Mouse (Mus musculus) embryonic facial prominence, embryonic 14.5 days (tissue): ENCODE measurements around the gene Thg1l. TPM values are rescaled to one million over a fixed set of nuclear protein-coding genes. Genes with fewer than 3 reads are reported as not detected.

Experiments
- ATAC-seq: fragments of 200-750 bp; cut with Nextera tagmentation; 2 replicates; pipeline ENCODE4 v1.8.0; 2017; ENCODE audit warnings: low read depth, moderate number of reproducible peaks, moderate TSS enrichment
- DNase-seq: peaks from one replicate; pipeline ENCODE4 v3.0.0-alpha.2; 2015; ENCODE audit warnings: low spot score
- H3K27ac ChIP-seq: fragments of 300-500 bp; sonication (generic); replicated peaks from 2 replicates; pipeline ENCODE4 v1.5.1; 2014; ENCODE audit warnings: low read depth, mild to moderate bottlenecking, low read length, moderate library complexity
- H3K27me3 ChIP-seq: fragments of 300-500 bp; sonication (generic); replicated peaks from 2 replicates; pipeline ENCODE4 v1.6.1; 2014; ENCODE audit warnings: low read length; ENCODE audit not compliant: control insufficient read depth, insufficient read depth
- H3K36me3 ChIP-seq: fragments of 300-500 bp; sonication (generic); 2 replicates; pipeline ENCODE4 v1.6.1; 2014; ENCODE audit warnings: low read length, mixed read lengths; ENCODE audit not compliant: control insufficient read depth, insufficient read depth
- H3K4me1 ChIP-seq: fragments of 300-500 bp; sonication (generic); 2 replicates; pipeline ENCODE4 v1.6.1; 2014; ENCODE audit warnings: antibody characterized with exemption, low read length; ENCODE audit not compliant: control insufficient read depth, insufficient read depth
- H3K4me2 ChIP-seq: fragments of 300-500 bp; sonication (generic); 2 replicates; pipeline ENCODE4 v1.6.1; 2014; ENCODE audit warnings: low read depth, mild to moderate bottlenecking, low read length, moderate library complexity, mixed read lengths
- H3K4me3 ChIP-seq: fragments of 300-500 bp; sonication (generic); 2 replicates; pipeline ENCODE4 v1.5.1; 2014; ENCODE audit warnings: low read depth, mild to moderate bottlenecking, low read length
- H3K9ac ChIP-seq: fragments of 300-500 bp; sonication (generic); 2 replicates; pipeline ENCODE4 v1.6.1; 2014; ENCODE audit warnings: low read depth, mild to moderate bottlenecking, low read length, moderate library complexity, mixed read lengths
- H3K9me3 ChIP-seq: fragments of 300-500 bp; sonication (generic); 2 replicates; pipeline ENCODE4 v1.6.1; 2016; ENCODE audit warnings: low read length; ENCODE audit not compliant: control insufficient read depth
- WGBS: fragments of 180-500 bp; shearing (Covaris S2); extraction: QIAGEN DNeasy Blood & Tissue Kit; methylation state at CpG from one replicate; pipeline ENCODE4 v1.1.7; 2014; 5-methylcytosine and 5-hydroxymethylcytosine counted together
- polyA plus RNA-seq: library from polyadenylated mRNA; unstranded; fragments of >200 nt; fragmentation: Nextera tagmentation; extraction: Ambion mirVana; gene quantifications from 2 replicates; pipeline ENCODE4 v1.2.1, GENCODE M21; 2014

Thg1l gene
- polyA plus RNA-seq, result 9.6 and 10.9 TPM in 2 replicates

- peak within 1 kb of the TSS; percentile 72 for H3K4me3 ChIP-seq
- H3K36me3 ChIP-seq, result peaks cover 23% of the 10 kb centered on the region
- DNase-seq, result peak; percentile 97
- peak; percentile 98 for ATAC-seq
- H3K27ac ChIP-seq, result 0 out of 2 replicates have a peak within 1 kb of the TSS, but pooled peaks have one; percentile 44
- H3K4me1 ChIP-seq, result no peaks in the 10 kb centered on the region
- no peaks in the 10 kb centered on the region for H3K27me3 ChIP-seq
- WGBS, result under 1% methylated on average over 32 of the region's 32 CpGs
- H3K9me3 ChIP-seq, result no peaks in the 10 kb centered on the region
- peak within 1 kb of the TSS; percentile 63 for H3K9ac ChIP-seq
- H3K4me2 ChIP-seq, result peak within 1 kb of the TSS; percentile 62
Measured at GRCm38 (mm10) chr11:45955127-45955627, at the start of gene Thg1l. Gene Thg1l, minus strand, starts transcription at chr11:45955494.

- no peaks in the 10 kb centered on the region for H3K27me3 ChIP-seq
- no peak for ATAC-seq
- no peak overlapping the region for H3K27ac ChIP-seq
- no peaks in the 10 kb centered on the region for H3K4me1 ChIP-seq
- peak overlapping the region; percentile 25 for H3K4me3 ChIP-seq
- no peaks in the 10 kb centered on the region for H3K36me3 ChIP-seq
- no peaks in the 10 kb centered on the region for H3K9me3 ChIP-seq
- 52% methylated on average over 13 of the region's 13 CpGs for WGBS
- H3K9ac ChIP-seq, result no peak overlapping the region; the same call in 1 of the 2 replicates
- peak overlapping the region; percentile 56 for H3K4me2 ChIP-seq
- DNase-seq, result no peak
Measured at GRCm38 (mm10) chr11:45992087-45992486, 36.8 kb upstream of the Thg1l start.

- 6% methylated on average over 16 of the region's 16 CpGs for WGBS
- DNase-seq, result peak; percentile 28
- Histone ChIP-seq H3K4me3 (peak overlapping the region; percentile 25), H3K27me3 (no peaks in the 10 kb centered on the region), H3K9me3 (no peaks in the 10 kb centered on the region), H3K27ac (no peak overlapping the region), H3K9ac (peak overlapping the region; percentile 23; the same call in 1 of the 2 replicates), H3K4me1 (no peaks in the 10 kb centered on the region), H3K4me2 (peak overlapping the region; percentile 56), H3K36me3 (no peaks in the 10 kb centered on the region)
- peak; percentile 68 for ATAC-seq
Measured at GRCm38 (mm10) chr11:45991604-45992003, 36.3 kb upstream of the Thg1l start.

- peak overlapping the region; percentile 84 for H3K9ac ChIP-seq
- peak overlapping the region; percentile 61 for H3K4me3 ChIP-seq
- no peaks in the 10 kb centered on the region for H3K36me3 ChIP-seq
- peaks cover 8% of the 10 kb centered on the region; the same call in 1 of the 2 replicates for H3K27me3 ChIP-seq
- peaks cover 6% of the 10 kb centered on the region for H3K9me3 ChIP-seq
- no peak overlapping the region for H3K27ac ChIP-seq
- no peaks in the 10 kb centered on the region for H3K4me1 ChIP-seq
- 42% methylated on average over 17 of the region's 19 CpGs for WGBS
- ATAC-seq, result peak; percentile 4; the same call in 1 of the 2 replicates
- peak overlapping the region; percentile 86 for H3K4me2 ChIP-seq
- no peak for DNase-seq
Measured at GRCm38 (mm10) chr11:45980893-45981253, 25.6 kb upstream of the Thg1l start.

GRCm38 (mm10) chr11:45979946-45980892 lies 24.9 kb upstream of the Thg1l start, which contains the start of gene Sox30:
Gene Sox30, plus strand, starts transcription at chr11:45980310.
- 20% methylated on average over 40 of the region's 115 CpGs for WGBS
- H3K27ac ChIP-seq, result peak within 1 kb of the TSS; percentile 39; the same call in 1 of the 2 replicates
- H3K4me2 ChIP-seq, result peak within 1 kb of the TSS; percentile 86
- H3K27me3 ChIP-seq, result peaks cover 8% of the 10 kb centered on the region; the same call in 1 of the 2 replicates
- no peaks in the 10 kb centered on the region for H3K36me3 ChIP-seq
- peak; percentile 95 for ATAC-seq
- H3K9me3 ChIP-seq, result peaks cover 6% of the 10 kb centered on the region
- peak; percentile 82 for DNase-seq
- no peaks in the 10 kb centered on the region for H3K4me1 ChIP-seq
- H3K9ac ChIP-seq, result peak within 1 kb of the TSS; percentile 84
- peak within 1 kb of the TSS; percentile 61 for H3K4me3 ChIP-seq

GRCm38 (mm10) chr11:45976061-45976460 lies 20.8 kb upstream of the Thg1l start:
- ATAC-seq (no peak), DNase-seq (no peak)
- WGBS, result 76% methylated on average over 3 of the region's 3 CpGs
- H3K4me1 ChIP-seq, result no peaks in the 10 kb centered on the region
- peaks cover 6% of the 10 kb centered on the region for H3K9me3 ChIP-seq
- no peaks in the 10 kb centered on the region for H3K36me3 ChIP-seq
- no peak overlapping the region for H3K27ac ChIP-seq
- H3K27me3 ChIP-seq, result peaks cover 8% of the 10 kb centered on the region; the same call in 1 of the 2 replicates
- no peak overlapping the region for H3K9ac ChIP-seq
- no peak overlapping the region for H3K4me2 ChIP-seq
- no peak overlapping the region for H3K4me3 ChIP-seq

- H3K4me3 ChIP-seq, result no peak overlapping the region
- H3K9ac ChIP-seq, result no peak overlapping the region
- no peaks in the 10 kb centered on the region for H3K9me3 ChIP-seq
- DNase-seq, result no peak
- no peaks in the 10 kb centered on the region for H3K36me3 ChIP-seq
- H3K27me3 ChIP-seq, result 0 out of 2 replicates have a peak, but pooled peaks cover 8% of the 10 kb centered on the region
- H3K4me1 ChIP-seq, result no peaks in the 10 kb centered on the region
- H3K4me2 ChIP-seq, result no peak overlapping the region
- ATAC-seq, result no peak
- 85% methylated on average over 8 of the region's 8 CpGs for WGBS
- H3K27ac ChIP-seq, result no peak overlapping the region
Measured at GRCm38 (mm10) chr11:45974466-45974865, 19.2 kb upstream of the Thg1l start.

GRCm38 (mm10) chr11:45973635-45974034 lies 18.3 kb upstream of the Thg1l start:
- no peak overlapping the region for H3K9ac ChIP-seq
- H3K4me2 ChIP-seq, result no peak overlapping the region
- H3K4me1 ChIP-seq, result no peaks in the 10 kb centered on the region
- H3K4me3 ChIP-seq, result no peak overlapping the region
- H3K9me3 ChIP-seq, result no peaks in the 10 kb centered on the region
- no peak; the same call in 1 of the 2 replicates for ATAC-seq
- DNase-seq, result no peak
- 75% methylated on average over 5 of the region's 5 CpGs for WGBS
- no peak overlapping the region for H3K27ac ChIP-seq
- 0 out of 2 replicates have a peak, but pooled peaks cover 4% of the 10 kb centered on the region for H3K27me3 ChIP-seq
- no peaks in the 10 kb centered on the region for H3K36me3 ChIP-seq
